Mouse (Mus musculus): ENCODE measurements around the gene Slc44a1. TPM values are rescaled to one million over a fixed set of nuclear protein-coding genes. Genes with fewer than 3 reads are reported as not detected.

The Slc44a1 gene
- polyA plus RNA-seq, 1 experiment from 2014 or later = 28.9 TPM

DNA sequence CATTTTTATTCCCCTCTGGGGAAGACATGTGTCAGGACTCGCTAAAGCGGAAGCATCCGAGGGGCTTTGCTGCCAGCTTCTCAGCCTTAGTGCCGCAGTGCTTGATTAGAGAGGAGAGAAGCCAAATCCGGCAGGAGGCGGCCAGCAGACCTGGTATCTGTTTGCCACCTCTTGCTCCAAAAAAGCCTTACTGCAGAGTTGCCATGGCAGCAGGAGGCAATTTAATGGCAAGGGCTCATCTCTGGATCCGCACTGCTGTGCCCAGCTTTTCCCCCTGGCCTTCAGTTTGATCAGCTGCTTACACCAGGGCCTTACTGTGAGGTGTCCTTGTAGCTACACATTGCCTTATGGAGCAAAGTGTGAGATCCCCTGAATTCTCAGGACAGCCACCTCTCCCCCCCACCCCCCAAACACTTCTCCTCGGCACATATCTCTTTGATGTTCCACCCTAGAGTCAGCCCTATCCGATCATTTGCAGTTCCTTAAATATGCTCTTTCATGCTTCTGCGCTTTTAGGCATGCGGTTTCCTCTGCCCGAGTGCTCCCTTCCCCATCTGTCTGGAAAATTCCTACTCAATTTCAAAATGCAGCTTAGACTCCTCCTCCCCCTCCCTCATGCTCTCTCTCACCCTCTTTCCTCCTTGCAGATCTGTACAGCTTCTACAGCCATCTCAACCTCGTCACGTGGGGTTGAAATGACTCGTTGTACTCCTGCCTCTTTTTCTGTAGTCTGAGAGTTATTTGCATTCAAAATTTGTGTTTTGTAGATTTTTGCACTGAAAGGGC, 72.1 kb downstream of the Slc44a1 start:
- POLR2A ChIA-PET = interaction anchor here (0.5 kb wide), 1 partner anchor 139 kb away, joined by 3 read pairs; no protein-coding TSS in a partner anchor
- DNase-seq (ENCODE audit: low read depth, low spot score) = peak; percentile 7
- in situ Hi-C loops (cut with MboI; ENCODE audit: low pct_unique_long_range_greater_than_20kb) = no loop called here
- H3K27me3 ChIP-seq = no peaks in the 10 kb centered on the region
- TF ChIP-seq CTCF (IDR thresholded peaks at IDR 0.05) = no peak
- ATAC-seq = peak; percentile 62
- CTCF ChIA-PET = interaction anchor here (0.9 kb wide), 1 partner anchor 15 kb away, joined by 3 read pairs; no protein-coding TSS in a partner anchor

DNA sequence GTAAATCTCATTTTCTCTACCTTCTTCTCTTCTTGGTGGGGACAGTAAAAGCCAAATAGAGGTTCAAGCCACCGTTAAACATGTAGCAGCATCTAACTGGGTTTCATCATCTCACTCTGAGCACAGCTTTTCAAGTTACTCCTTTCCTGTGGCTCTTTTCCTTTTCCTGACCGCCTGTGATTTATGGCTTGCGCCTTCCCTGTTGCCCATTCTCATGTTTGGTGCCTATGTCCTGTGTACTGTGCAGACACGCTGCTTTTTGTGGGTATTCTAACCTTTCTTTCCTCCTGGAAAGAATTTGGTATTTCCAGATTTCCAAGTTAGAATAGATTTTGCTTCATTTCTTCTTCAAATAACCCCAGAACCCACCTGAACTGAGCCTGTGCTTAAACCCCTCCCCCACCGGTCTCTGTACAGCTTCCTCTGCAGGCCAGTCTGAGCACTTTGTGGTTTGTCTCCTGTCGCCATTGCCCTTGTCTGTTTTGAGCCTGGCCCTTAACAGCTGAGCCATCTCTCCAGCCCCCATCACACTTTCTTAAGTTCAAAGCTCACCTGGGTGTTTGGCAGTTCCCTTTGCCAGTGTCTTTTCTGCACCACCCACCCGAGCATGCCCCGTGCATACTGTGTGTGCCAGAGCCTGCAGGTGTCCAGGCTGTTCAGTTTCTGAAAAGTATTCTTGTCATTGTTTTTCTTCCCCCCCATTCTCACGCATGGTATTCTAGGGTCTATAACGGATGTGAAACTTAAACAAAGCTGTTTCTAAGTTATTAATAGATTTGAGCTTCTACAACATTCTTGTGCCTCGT, 73.3 kb downstream of the Slc44a1 start:
- in situ Hi-C loops (cut with MboI; ENCODE audit: low pct_unique_long_range_greater_than_20kb) = no loop called here
- ATAC-seq (no peak), DNase-seq (ENCODE audit: low read depth, low spot score) (no peak)
- no peaks in the 10 kb centered on the region for H3K27me3 ChIP-seq
- ChIA-PET CTCF (interaction anchor here (0.7 kb wide), 1 partner anchor 14 kb away, joined by 3 read pairs; no protein-coding TSS in a partner anchor), POLR2A (no interaction called here)
- TF ChIP-seq CTCF (IDR thresholded peaks at IDR 0.05) = no peak

- ChIA-PET POLR2A (no interaction called here), CTCF (interaction anchor here (1.4 to 1.6 kb wide), 2 partner anchors 16 to 18 kb away, joined by 3 to 4 read pairs; no protein-coding TSS in a partner anchor)
- in situ Hi-C loops (cut with MboI; ENCODE audit: low pct_unique_long_range_greater_than_20kb) = no loop called here
- H3K27me3 ChIP-seq = no peaks in the 10 kb centered on the region
- ATAC-seq (no peak), DNase-seq (ENCODE audit: low read depth, low spot score) (no peak)
- TF ChIP-seq CTCF (IDR thresholded peaks at IDR 0.05) = no peak
Observed at GRCm38 (mm10) chr4:53516011-53516532, 75.9 kb downstream of the Slc44a1 start.

DNA sequence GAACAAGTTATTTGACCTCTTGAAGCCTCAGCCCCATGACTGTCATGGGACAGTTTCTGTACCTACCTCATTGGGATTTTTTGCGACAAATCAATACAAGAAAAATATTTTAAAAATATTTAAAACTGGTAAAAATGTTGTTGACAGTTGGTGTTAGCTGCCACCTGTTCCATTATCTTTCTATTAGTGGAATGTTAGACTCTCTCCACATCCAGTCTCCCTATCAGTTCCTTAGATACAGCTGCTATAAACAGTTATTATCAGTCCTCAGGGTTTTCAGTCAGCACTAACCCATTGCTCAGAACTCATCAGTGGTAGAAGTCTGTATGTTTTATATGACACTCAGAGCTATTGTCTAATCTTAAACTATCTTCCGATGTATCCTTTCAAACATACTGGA, 79.2 kb downstream of the Slc44a1 start:
- H3K27me3 ChIP-seq = no peaks in the 10 kb centered on the region
- ChIA-PET CTCF (no interaction called here), POLR2A (interaction anchor here (0.6 kb wide), 1 partner anchor 86 kb away, joined by 3 read pairs; no protein-coding TSS in a partner anchor)
- DNase-seq (ENCODE audit: low read depth, low spot score) = no peak
- in situ Hi-C loops (cut with MboI; ENCODE audit: low pct_unique_long_range_greater_than_20kb) = no loop called here
- ATAC-seq = no peak
- no peak for TF ChIP-seq CTCF (IDR thresholded peaks at IDR 0.05)

- ChIA-PET POLR2A (no interaction called here), CTCF (no interaction called here)
- no peaks in the 10 kb centered on the region for H3K27me3 ChIP-seq
- no peak for DNase-seq (ENCODE audit: low read depth, low spot score)
- TF ChIP-seq CTCF (IDR thresholded peaks at IDR 0.05) = no peak
- no peak for ATAC-seq
- in situ Hi-C loops (cut with MboI; ENCODE audit: low pct_unique_long_range_greater_than_20kb) = no loop called here
Observed at GRCm38 (mm10) chr4:53521028-53521427, 80.8 kb downstream of the Slc44a1 start.

- in situ Hi-C loops (cut with MboI; ENCODE audit: low pct_unique_long_range_greater_than_20kb) = no loop called here
- POLR2A ChIA-PET = no interaction called here
- no peak for TF ChIP-seq CTCF (IDR thresholded peaks at IDR 0.05)
- ATAC-seq = no peak
- no peaks in the 10 kb centered on the region for H3K27me3 ChIP-seq
- no peak for DNase-seq (ENCODE audit: low read depth, low spot score)
- CTCF ChIA-PET = no interaction called here
Observed at GRCm38 (mm10) chr4:53522655-53523054, 82.4 kb downstream of the Slc44a1 start.

DNA sequence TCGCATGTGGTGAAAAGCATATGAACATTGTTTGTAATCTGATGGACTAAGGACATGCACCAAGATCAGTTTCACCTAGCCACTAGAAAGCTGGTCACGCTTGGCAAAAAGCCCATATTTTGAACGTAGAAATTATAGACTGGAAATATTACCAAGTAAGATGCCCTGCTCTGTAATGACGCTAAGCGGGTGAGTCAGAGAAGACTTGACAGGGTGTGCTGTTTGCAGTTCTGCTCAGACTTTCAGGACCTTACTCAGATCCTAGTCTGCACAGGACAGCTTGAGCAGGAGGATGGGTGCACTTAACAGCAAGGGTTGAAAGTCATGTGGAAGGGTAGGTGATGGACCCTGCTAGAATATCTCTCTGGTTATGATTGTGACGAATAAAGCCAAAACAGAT, 85.3 kb downstream of the Slc44a1 start:
- in situ Hi-C loops (cut with MboI; ENCODE audit: low pct_unique_long_range_greater_than_20kb) = no loop called here
- CTCF ChIA-PET = no interaction called here
- POLR2A ChIA-PET = interaction anchor here (0.6 kb wide), 1 partner anchor 126 kb away, joined by 3 read pairs; no protein-coding TSS in a partner anchor
- DNase-seq (ENCODE audit: low read depth, low spot score) = no peak
- TF ChIP-seq CTCF (IDR thresholded peaks at IDR 0.05) = no peak
- ATAC-seq = no peak
- no peaks in the 10 kb centered on the region for H3K27me3 ChIP-seq

DNA sequence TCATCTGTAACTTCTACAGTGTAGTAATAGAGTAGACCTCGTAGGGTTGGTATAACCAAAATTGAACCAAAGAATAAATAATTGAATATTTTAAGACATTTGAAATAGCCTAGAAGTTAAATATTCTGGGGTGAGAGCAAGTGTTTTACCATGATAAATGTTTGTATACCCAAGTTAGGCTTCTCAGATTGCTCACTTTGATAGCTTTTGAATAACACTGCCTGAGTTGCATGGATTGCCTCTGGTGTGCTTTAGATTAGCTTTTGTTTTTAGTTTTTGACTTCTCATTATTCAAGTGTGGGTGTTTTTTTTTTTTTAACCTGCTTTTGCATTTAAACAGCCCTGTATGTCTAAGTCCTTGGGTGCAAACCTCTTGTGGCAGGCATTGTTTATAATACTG, 85.8 kb downstream of the Slc44a1 start:
- no peak for TF ChIP-seq CTCF (IDR thresholded peaks at IDR 0.05)
- CTCF ChIA-PET = no interaction called here
- POLR2A ChIA-PET = interaction anchor here (0.6 kb wide), 1 partner anchor 126 kb away, joined by 3 read pairs; no protein-coding TSS in a partner anchor
- in situ Hi-C loops (cut with MboI; ENCODE audit: low pct_unique_long_range_greater_than_20kb) = no loop called here
- no peaks in the 10 kb centered on the region for H3K27me3 ChIP-seq
- DNase-seq (ENCODE audit: low read depth, low spot score) (no peak), ATAC-seq (no peak)

- in situ Hi-C loops (cut with MboI; ENCODE audit: low pct_unique_long_range_greater_than_20kb) = no loop called here
- no peaks in the 10 kb centered on the region for H3K27me3 ChIP-seq
- no peak for DNase-seq (ENCODE audit: low read depth, low spot score)
- TF ChIP-seq CTCF (IDR thresholded peaks at IDR 0.05) = no peak
- ChIA-PET POLR2A (no interaction called here), CTCF (no interaction called here)
- no peak for ATAC-seq
Observed at GRCm38 (mm10) chr4:53526446-53526845, 86.2 kb downstream of the Slc44a1 start.

DNA sequence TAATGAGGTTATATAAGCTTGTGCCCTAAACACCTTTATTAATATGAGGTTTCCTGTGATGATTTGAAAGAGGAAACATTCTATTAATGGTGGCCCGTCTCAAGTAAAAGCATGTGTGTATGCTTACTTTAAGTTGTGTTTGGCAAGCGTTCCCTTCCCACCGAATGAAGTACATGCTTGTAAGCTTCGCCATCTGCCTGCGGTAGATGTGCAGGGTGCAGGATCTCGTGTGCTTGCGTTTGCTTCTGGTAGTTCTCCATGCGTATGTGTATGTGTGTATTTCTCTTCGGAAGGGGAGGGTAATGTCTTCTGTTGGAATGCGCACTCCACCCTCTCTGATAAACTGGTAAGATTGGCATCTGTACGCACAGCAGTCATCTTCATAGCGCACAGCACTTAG, 95.6 kb downstream of the Slc44a1 start:
- H3K27me3 ChIP-seq = no peaks in the 10 kb centered on the region
- ATAC-seq = no peak
- in situ Hi-C loops (cut with MboI; ENCODE audit: low pct_unique_long_range_greater_than_20kb) = no loop called here
- TF ChIP-seq CTCF (IDR thresholded peaks at IDR 0.05) = no peak
- DNase-seq (ENCODE audit: low read depth, low spot score) = no peak
- POLR2A ChIA-PET = no interaction called here
- CTCF ChIA-PET = no interaction called here

DNA sequence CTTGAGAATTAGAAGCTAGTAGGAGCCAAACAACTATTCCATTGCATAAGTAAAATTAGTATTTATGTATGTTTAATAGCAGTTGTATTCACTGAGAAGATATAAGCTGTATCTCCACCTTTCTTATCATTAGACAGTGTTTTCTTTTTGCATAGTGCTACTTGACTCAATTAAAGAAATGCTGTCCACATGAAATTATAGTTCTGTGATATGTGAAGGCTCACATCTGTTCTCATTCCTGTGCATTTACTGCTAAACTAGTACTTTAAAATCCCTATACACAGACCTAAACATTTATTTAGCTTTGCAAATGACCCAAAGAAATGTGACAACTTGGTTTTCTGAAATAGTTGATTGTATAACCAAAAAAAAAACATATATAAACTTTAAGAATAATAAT, 96.9 kb downstream of the Slc44a1 start:
- CTCF ChIA-PET = no interaction called here
- in situ Hi-C loops (cut with MboI; ENCODE audit: low pct_unique_long_range_greater_than_20kb) = no loop called here

More for the DNA sequence above, 96.9 kb downstream of the Slc44a1 start:
- ATAC-seq = no peak
- no peak for TF ChIP-seq CTCF (IDR thresholded peaks at IDR 0.05)
- POLR2A ChIA-PET = no interaction called here
- DNase-seq (ENCODE audit: low read depth, low spot score) = no peak
- H3K27me3 ChIP-seq = no peaks in the 10 kb centered on the region

Data from Patski (cell line).